Mouse (Mus musculus): ENCODE results near the gene Rab11a. TPM values are rescaled to one million over a fixed set of nuclear protein-coding genes. Genes with fewer than 3 reads are reported as not detected.

Gene Rab11a
- 100 to 1,000 TPM; 116 to 134 TPM for total RNA-seq (2021)
- long read RNA-seq, experiment 1, transcript Rab11a-208 (5 exons, 2,336 nt), result major isoform, 66 of 71 reads
- long read RNA-seq, experiment 1, partial matches to known transcripts, result 4 of 71 reads
- long read RNA-seq, experiment 1, other reads (novel, unspliced or antisense), result 0 of 71 reads
- long read RNA-seq, experiment 2, transcript Rab11a-208 (5 exons, 2,336 nt), result major isoform, 64 of 69 reads
- long read RNA-seq, experiment 2, partial matches to known transcripts, result 1 of 69 reads
- long read RNA-seq, experiment 2, other reads (novel, unspliced or antisense), result 2 of 69 reads

- peak; percentile 97 for DNase-seq
- intact Hi-C loops (cut with DNase I; ENCODE audit: low total_unique reads), result no loop called here
Observed at GRCm38 (mm10) chr9:64737406-64738201, at the start of gene Rab11a. Rab11a (minus strand) TSS chr9:64737758.

DNA sequence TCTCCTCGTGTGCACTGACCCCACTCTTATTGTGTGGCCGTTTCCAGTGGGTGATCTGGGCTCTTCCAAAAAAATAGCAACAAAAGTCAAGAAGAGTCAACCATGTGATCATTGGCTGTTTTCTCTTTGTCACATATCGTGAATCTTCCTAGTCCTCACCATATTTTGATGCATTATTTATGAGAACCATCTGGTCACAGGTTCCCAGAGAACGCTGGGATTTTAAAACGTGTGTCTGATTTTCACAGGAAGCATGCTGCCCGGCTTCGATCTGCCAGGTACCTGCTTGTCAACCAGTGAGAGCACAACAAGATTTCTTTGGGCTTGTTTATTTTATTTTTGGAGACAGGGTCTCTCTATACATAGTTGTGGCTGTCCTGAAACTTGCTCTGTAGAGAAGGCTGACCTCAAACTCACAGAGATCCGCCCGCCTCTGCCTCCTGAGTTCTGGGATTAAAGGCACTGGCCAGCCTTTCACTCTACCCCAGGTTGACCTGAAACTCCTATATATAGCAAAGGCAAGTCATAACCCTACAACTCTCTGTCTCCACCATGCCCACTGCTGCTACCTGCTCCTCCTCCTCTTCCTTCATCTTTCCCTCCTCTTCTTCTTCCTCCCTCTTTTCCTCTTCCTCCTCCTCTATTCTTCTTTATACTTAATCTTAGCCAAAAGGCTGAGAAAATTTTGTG, 48.8 kb upstream of the Rab11a start:
- no peak for DNase-seq
- intact Hi-C loops (cut with DNase I; ENCODE audit: low total_unique reads), result no loop called here

DNA sequence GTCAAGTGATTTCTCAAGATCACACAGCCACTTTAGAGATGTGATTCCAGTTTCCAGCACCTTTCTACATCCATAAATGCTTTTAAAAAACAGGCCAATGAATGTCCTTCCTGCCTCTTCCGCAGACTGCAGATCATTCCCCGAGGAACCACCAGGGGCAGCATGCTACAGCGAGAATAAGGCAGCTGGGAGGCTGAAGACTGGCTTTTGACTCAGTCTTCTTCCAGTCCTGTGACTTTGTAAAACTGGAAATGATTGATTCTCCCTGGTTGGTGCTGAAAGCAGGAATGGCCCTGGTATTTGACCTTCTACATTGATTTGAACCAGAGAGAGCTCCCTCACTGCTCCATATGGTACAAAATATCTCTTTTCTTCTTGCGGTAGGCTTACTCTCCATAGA, 47.3 kb upstream of the Rab11a start:
- peak; percentile 63 for DNase-seq
- intact Hi-C loops (cut with DNase I; ENCODE audit: low total_unique reads), result loop anchor here (5.0 kb wide), 1 partner anchor 122 kb away; no protein-coding TSS in a partner anchor

DNA sequence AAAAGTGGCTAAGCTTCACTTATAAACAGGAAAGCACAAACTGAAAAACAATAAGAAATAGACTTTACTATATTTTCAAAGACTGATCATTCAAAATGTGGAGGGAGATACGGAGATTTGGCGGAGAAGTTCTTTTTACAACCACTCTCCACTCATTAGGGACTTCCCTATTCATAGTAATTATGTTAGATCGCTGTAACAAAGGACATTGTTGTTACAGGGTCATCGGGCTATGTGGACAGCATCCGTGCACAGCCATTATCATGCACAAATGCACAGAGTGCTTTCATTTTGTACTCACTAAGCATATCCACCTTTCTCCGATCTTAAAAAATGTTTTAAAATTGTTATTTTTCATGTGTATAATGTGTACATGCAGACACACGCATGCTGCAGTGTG, 46.0 kb upstream of the Rab11a start:
- no peak for DNase-seq
- intact Hi-C loops (cut with DNase I; ENCODE audit: low total_unique reads), result loop anchor here (5.0 kb wide), 1 partner anchor 124 kb away; no protein-coding TSS in a partner anchor

DNA sequence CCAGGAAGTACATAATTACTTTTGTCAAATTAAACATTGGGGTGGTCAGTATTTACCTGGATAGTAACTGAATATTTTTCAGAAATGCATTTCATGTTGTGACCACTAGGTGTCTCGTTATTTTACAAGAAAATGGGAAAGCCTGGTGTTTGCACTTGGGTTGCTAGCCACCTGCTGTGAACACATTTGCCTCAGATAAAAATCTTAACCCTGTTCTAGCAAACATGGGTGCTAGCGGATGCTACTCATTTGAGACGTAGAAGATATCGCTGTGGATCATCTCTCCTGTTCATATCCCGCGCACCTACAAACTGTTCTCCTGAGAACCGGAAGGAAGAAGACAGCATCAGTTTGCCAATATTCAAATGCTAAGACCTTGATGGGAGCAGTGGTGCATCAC, 42.1 kb upstream of the Rab11a start:
- intact Hi-C loops (cut with DNase I; ENCODE audit: low total_unique reads), result loop anchor here (5.0 to 10.0 kb wide), 2 partner anchors 128 to 155 kb away; no protein-coding TSS in a partner anchor

GRCm38 (mm10) chr9:64778151-64778550, 40.6 kb upstream of the Rab11a start:
- intact Hi-C loops (cut with DNase I; ENCODE audit: low total_unique reads), result loop anchor here (10.0 kb wide), 1 partner anchor 157 kb away; no protein-coding TSS in a partner anchor

More for the DNA sequence above, 42.1 kb upstream of the Rab11a start:
- DNase-seq, result no peak

GRCm38 (mm10) chr9:64777441-64777987, 40.0 kb upstream of the Rab11a start:
- DNase-seq, result no peak
- intact Hi-C loops (cut with DNase I; ENCODE audit: low total_unique reads), result loop anchor here (10.0 kb wide), 1 partner anchor 157 kb away; no protein-coding TSS in a partner anchor

More at GRCm38 (mm10) chr9:64778151-64778550, 40.6 kb upstream of the Rab11a start:
- no peak for DNase-seq

- DNase-seq, result no peak
- intact Hi-C loops (cut with DNase I; ENCODE audit: low total_unique reads), result loop anchor here (10.0 kb wide), 1 partner anchor 159 kb away; no protein-coding TSS in a partner anchor
Observed at GRCm38 (mm10) chr9:64775491-64775890, 37.9 kb upstream of the Rab11a start.

DNA sequence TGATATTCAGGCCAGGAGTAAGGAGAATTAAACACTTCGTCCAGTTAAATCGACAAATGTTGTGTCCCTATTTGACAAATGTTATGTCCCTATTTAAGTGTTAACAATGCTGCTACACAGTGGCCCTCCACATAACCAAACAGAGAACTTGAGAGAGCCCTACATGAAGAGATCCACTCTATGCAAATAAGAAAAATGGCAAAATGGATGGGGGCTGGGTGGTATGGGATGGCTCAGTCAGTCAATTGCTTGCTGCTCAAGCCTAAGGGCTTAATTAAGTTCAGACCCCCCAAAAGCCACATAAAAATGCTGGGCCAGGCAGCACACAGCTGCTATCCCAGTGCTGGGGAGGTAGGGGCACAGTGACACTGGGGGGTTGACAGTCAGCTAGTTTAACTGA, 37.3 kb upstream of the Rab11a start:
- intact Hi-C loops (cut with DNase I; ENCODE audit: low total_unique reads), result loop anchor here (10.0 kb wide), 1 partner anchor 160 kb away; no protein-coding TSS in a partner anchor
- no peak for DNase-seq

DNA sequence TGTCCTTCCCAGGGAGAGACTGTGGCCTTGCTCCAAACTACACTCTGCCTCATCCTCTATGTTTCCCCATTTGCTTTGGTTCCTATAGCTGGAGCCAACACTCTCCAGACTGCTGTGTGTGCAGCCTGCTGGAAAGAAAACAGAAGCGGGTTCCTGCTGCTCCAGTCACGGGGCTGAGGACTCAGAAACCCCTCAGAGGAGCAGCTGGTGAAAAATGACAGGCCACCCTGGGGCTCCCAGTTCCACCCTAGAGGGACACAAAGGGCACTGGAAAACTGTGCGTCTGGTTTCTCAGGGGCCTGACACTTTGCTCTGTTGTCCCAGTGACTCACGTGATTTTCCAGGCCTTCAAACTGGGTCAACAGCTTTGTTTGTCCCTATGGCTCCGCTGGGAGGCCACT, 36.9 kb upstream of the Rab11a start:
- intact Hi-C loops (cut with DNase I; ENCODE audit: low total_unique reads), result loop anchor here (10.0 kb wide), 1 partner anchor 160 kb away; no protein-coding TSS in a partner anchor
- DNase-seq, result no peak

DNA sequence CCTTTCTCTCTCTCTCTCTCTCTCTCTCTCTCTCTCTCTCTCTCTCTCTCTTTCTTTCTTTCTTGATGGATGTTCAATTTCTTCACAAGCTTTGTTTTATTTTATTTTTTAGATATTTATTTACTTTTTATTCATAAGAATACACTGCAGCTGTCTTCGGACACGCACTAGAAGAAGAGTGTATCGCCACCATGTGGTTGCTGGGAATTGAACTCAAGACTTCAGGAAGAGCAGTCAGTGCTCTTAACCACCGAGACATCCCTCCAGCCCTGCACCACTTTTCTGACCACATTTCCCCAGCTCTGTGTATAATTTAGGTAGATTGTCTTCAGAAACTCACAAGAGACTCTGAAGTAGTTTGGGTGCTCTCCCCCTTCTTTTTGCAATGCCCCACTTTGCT, 36.4 kb upstream of the Rab11a start:
- DNase-seq, result no peak
- intact Hi-C loops (cut with DNase I; ENCODE audit: low total_unique reads), result loop anchor here (10.0 kb wide), 1 partner anchor 161 kb away; no protein-coding TSS in a partner anchor

- intact Hi-C loops (cut with DNase I; ENCODE audit: low total_unique reads), result loop anchor here (10.0 kb wide), 1 partner anchor 162 kb away; no protein-coding TSS in a partner anchor
- no peak for DNase-seq
Observed at GRCm38 (mm10) chr9:64773254-64773653, 35.7 kb upstream of the Rab11a start.

DNA sequence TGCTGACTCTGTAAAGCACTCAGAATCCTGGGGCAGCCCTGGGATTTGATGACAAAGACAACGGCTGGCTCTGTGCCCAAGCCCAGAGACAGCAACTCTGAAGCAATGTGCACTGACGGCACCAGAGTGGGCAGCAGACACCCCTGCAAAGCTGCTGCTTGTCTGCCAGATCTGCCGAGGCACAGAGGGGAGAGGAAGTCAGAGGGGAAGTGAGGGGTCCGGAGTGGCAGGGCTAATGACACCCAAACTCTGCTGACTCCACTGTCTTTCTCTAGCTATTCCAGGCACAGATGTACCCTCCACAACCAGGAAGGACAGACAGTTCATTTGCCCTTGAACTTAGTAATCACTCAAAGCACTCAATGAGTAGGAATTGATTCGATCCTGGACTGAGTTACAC, 33.7 kb upstream of the Rab11a start:
- intact Hi-C loops (cut with DNase I; ENCODE audit: low total_unique reads), result loop anchor here (10.0 kb wide), 1 partner anchor 164 kb away; no protein-coding TSS in a partner anchor
- peak; percentile 40 for DNase-seq

DNA sequence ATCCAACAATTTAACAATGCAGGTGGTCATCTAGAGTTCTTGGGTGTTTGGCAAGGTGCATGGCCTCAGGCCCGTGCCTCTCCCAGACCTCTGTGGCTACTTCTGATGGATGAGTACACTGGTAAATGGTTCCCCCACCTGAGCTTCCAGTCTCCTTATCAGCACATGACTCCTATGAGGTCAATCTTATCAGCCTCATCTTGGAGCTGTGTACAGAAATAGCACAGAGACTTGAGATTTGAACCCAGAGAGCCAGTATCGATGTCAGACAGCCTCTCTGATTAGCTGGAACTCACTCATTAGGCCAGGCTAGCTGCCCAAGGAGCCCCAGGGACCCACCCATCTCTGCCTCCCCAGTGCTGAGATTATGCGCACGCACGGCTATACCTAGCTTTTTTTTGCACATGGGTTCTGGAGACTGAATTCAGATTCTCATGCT, 32.9 kb upstream of the Rab11a start:
- intact Hi-C loops (cut with DNase I; ENCODE audit: low total_unique reads), result loop anchor here (10.0 kb wide), 1 partner anchor 164 kb away; no protein-coding TSS in a partner anchor
- no peak for DNase-seq

- intact Hi-C loops (cut with DNase I; ENCODE audit: low total_unique reads), result loop anchor here (10.0 kb wide), 1 partner anchor 165 kb away; no protein-coding TSS in a partner anchor
- DNase-seq, result no peak
Observed at GRCm38 (mm10) chr9:64769911-64770310, 32.4 kb upstream of the Rab11a start.

DNA sequence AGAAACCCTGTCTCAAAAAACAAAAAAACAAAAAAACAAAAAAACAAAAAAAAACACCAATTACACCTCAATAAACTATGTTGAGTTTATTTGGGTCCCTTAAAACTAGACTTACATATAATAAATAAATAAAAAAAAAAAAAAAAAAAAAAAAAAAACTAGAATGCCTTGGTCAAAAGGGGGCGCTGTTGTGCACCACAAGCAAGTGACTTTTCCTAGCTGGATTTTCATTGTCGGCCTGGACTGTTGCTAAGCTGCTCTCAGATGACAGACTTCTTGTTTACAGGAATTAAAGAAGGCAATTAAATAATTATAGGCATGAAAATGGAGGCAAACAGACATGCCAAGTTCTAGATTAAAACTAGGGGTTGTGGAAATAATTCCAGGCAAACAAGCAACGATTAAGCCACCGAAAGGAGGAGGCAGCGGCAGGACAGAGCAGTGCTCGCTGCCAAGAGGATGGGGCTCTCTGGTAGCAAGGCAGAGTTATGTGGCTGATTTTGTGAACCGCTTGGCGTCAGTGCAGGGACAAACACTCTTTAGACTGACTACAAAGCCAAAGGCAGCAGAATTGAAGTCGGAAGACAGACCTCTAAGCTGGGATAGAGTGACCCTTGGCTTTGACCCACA, 31.6 kb upstream of the Rab11a start:
- DNase-seq, result no peak
- intact Hi-C loops (cut with DNase I; ENCODE audit: low total_unique reads), result no loop called here

DNA sequence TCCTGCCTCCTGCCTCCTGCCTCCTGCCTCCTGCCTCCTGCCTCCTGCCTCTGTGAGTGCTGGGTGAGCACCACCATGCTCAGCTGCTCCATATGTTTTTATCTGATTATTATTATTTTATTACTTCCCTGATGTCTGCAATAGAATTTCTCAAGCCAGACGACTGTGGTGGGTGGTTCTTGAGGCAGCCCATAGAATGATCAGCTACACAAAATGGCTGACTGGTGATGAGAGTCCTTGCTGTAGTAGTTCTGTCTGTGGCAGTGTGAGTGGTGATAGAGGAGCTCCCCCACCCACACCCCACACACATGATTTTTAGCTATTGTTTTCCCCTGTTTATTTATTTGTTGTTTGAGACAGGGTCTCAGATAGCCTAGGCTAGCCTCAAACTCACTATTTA, 30.2 kb upstream of the Rab11a start:
- intact Hi-C loops (cut with DNase I; ENCODE audit: low total_unique reads), result no loop called here
- no peak for DNase-seq

GRCm38 (mm10) chr9:64766136-64766535, 28.6 kb upstream of the Rab11a start:
- intact Hi-C loops (cut with DNase I; ENCODE audit: low total_unique reads), result no loop called here
- DNase-seq, result no peak

DNA sequence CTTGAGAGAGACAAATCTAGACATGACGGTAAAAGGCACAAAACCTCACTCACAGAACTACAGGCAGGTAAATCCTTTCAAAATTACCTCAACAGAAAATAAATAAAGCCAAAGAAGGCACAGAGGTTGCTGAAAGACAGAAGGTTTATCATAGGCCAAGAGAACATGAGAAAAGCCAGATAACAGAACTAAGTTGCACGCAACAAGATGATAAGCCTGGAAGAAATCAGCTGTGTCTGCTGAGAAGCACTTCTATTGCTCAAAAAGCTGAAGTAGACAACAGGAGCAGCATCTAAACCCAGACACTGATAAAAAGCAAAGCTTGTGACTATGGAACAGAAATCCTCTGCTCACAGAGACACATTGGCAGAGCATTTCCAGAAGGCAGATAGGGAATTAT, 27.3 kb upstream of the Rab11a start:
- intact Hi-C loops (cut with DNase I; ENCODE audit: low total_unique reads), result no loop called here
- no peak for DNase-seq
